In the genomic region with DNA sequence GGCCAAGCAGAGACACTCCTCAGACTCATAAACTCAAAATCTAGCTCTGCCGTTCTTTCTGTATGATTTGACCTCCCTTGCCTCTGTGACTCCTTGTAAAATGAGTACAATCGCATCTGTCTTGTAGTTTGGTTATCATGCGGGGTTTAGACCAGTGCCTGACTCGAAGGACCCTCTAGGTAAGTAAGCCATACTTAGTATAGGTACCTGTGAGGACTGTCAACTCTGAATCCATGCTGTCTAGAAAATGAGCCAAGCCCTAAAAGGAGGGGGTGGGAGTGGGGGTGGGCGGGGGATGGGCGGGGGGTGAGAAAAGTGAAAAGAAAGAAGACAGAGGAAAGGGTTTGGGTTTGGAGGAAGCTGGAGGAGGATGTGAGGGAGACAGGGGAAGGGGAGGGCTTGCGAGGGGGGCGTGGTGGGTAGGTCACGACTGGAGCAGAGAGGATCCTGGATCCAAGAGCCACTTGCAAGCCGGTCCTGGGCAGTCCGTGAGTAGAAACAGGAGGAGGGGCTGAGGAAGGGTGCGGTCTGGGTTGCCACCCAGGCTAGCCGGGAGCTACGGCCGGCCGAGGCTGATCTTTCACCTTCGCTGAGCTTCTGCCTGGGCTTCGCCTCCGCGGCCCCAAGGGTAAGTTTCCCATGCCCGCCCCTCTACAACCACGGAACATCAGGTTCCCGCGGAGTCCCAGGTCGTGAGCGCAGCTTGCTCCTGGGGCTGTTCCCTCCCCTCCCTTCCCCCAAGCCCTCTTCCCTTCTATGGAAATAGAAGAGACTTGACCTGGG, we compare ENCODE assay signal across 8 mouse cellular contexts. TPM values are rescaled to one million over a fixed set of nuclear protein-coding genes. Genes with fewer than 3 reads are reported as not detected.
DNase-seq lines count a peak whose midpoint lies in the region; ATAC-seq and TF ChIP-seq lines count a peak whose summit lies in the region.

A gene (plus strand): TSS at position 404 of the 783 bp plus-strand sequence.

- no peak within 1 kb of the TSS for H3K4me3 ChIP-seq in cerebellum, adult 2 months (replicated peaks; ENCODE audit: insufficient read depth, low read depth, low read length)
- peak within 1 kb of the TSS; percentile 50 for H3K4me3 ChIP-seq in intestine, embryonic 15.5 days (replicated peaks)
- peak within 1 kb of the TSS; percentile 43 for H3K4me3 ChIP-seq in limb, embryonic 12.5 days (replicated peaks)
- peak within 1 kb of the TSS; percentile 42 for H3K4me3 ChIP-seq in midbrain, embryonic 12.5 days

- no peaks in the 10 kb centered on the region for H3K9me3 ChIP-seq in intestine, embryonic 15.5 days
- H3K9me3 ChIP-seq in limb, embryonic 12.5 days, result no peaks in the 10 kb centered on the region
- H3K9me3 ChIP-seq in midbrain, embryonic 12.5 days, result no peaks in the 10 kb centered on the region

- no peak for DNase-seq in cerebellum, adult 2 months
- DNase-seq in cerebellum, adult 18-20 months, result no peak
- peak; percentile 37 for DNase-seq in brain, embryonic 14.5 days (ENCODE audit: low read depth)
- peak; percentile 38 to 48 for DNase-seq in gastrocnemius, postnatal 36 days
- DNase-seq in yolk sac, embryonic 10.5 days (ENCODE audit: low spot score), result peak; percentile 65

- no peak for TF ChIP-seq POLR2A in cerebellum, adult 2 months (IDR thresholded peaks at IDR 0.05; ENCODE audit: borderline replicate concordance, insufficient read depth, low read length)
- no peak for TF ChIP-seq POLR2A in brain, embryonic 14.5 days (IDR thresholded peaks at IDR 0.05; ENCODE audit: borderline replicate concordance, extremely low read depth, insufficient read depth, insufficient read length, poor library complexity, severe bottlenecking)

- peak; percentile 92 for ATAC-seq in intestine, embryonic 15.5 days
- ATAC-seq in limb, embryonic 12.5 days (ENCODE audit: insufficient number of reproducible peaks, insufficient read depth, low FRiP score, low TSS enrichment, low read depth), result peak; percentile 67
- peak; percentile 84 for ATAC-seq in midbrain, embryonic 12.5 days (ENCODE audit: low FRiP score, low read depth)

- H3K9ac ChIP-seq in intestine, embryonic 15.5 days, result peak within 1 kb of the TSS; percentile 44
- peak within 1 kb of the TSS; percentile 50 for H3K9ac ChIP-seq in limb, embryonic 12.5 days (replicated peaks)
- peak within 1 kb of the TSS; percentile 44; the same call in 1 of the 2 replicates for H3K9ac ChIP-seq in midbrain, embryonic 12.5 days (replicated peaks)

- WGBS in cerebellum, adult 2 months, result 11% methylated on average over 26 of the region's 26 CpGs
- WGBS in intestine, embryonic 15.5 days, result 6% methylated on average over 26 of the region's 26 CpGs
- 8% methylated on average over 26 of the region's 26 CpGs for WGBS in limb, embryonic 12.5 days
- WGBS in midbrain, embryonic 12.5 days, result 12% methylated on average over 25 of the region's 26 CpGs

- no peaks in the 10 kb centered on the region for H3K4me1 ChIP-seq in cerebellum, adult 2 months (ENCODE audit: control insufficient read depth, insufficient read depth, low read length)
- H3K4me1 ChIP-seq in intestine, embryonic 15.5 days (replicated peaks), result peaks cover 7% of the 10 kb centered on the region; the same call in 1 of the 2 replicates
- peaks cover 5% of the 10 kb centered on the region; the same call in 1 of the 2 replicates for H3K4me1 ChIP-seq in limb, embryonic 12.5 days (replicated peaks)
- H3K4me1 ChIP-seq in midbrain, embryonic 12.5 days, result peaks cover 7% of the 10 kb centered on the region

- H3K36me3 ChIP-seq in intestine, embryonic 15.5 days, result no peaks in the 10 kb centered on the region
- no peaks in the 10 kb centered on the region for H3K36me3 ChIP-seq in limb, embryonic 12.5 days
- no peaks in the 10 kb centered on the region for H3K36me3 ChIP-seq in midbrain, embryonic 12.5 days

- H3K27me3 ChIP-seq in cerebellum, adult 2 months (ENCODE audit: control insufficient read depth, insufficient read depth, low read length), result no peaks in the 10 kb centered on the region; the same call in 1 of the 2 replicates
- no peaks in the 10 kb centered on the region for H3K27me3 ChIP-seq in intestine, embryonic 15.5 days (replicated peaks)
- peaks cover 7% of the 10 kb centered on the region for H3K27me3 ChIP-seq in limb, embryonic 12.5 days
- H3K27me3 ChIP-seq in midbrain, embryonic 12.5 days, result peaks cover 7% of the 10 kb centered on the region

- H3K27ac ChIP-seq in cerebellum, adult 2 months (ENCODE audit: insufficient read depth, low read length), result no peak within 1 kb of the TSS
- H3K27ac ChIP-seq in intestine, embryonic 15.5 days, result 0 out of 2 replicates have a peak within 1 kb of the TSS, but pooled peaks have one; percentile 28
- H3K27ac ChIP-seq in limb, embryonic 12.5 days, result no peak within 1 kb of the TSS
- H3K27ac ChIP-seq in midbrain, embryonic 12.5 days (replicated peaks), result no peak within 1 kb of the TSS

- TF ChIP-seq CTCF in cerebellum, adult 2 months (IDR thresholded peaks at IDR 0.05; ENCODE audit: borderline replicate concordance, insufficient read depth, low read depth, low read length), result no peak
- TF ChIP-seq CTCF in brain, embryonic 14.5 days (IDR thresholded peaks at IDR 0.05; ENCODE audit: borderline replicate concordance, extremely low read depth, insufficient read depth, insufficient read length), result no peak

- intact Hi-C loops in gastrocnemius, postnatal 36 days (cut with DNase I), result no loop called here

- peak within 1 kb of the TSS; percentile 94 for H3K4me2 ChIP-seq in intestine, embryonic 15.5 days (replicated peaks)
- peak within 1 kb of the TSS; percentile 74 for H3K4me2 ChIP-seq in limb, embryonic 12.5 days
- H3K4me2 ChIP-seq in midbrain, embryonic 12.5 days (replicated peaks), result peak within 1 kb of the TSS; percentile 73

RNA-seq across cellular contexts. Expression of the gene that starts here (rescaled TPM):
- polyA plus RNA-seq in cerebellum, adult 2 months (2012; rRNA removed), result 12.0 and 12.8 TPM in 2 replicates
- polyA plus RNA-seq in brain, embryonic 14.5 days (2012; rRNA removed), result 16.0 and 19.7 TPM in 2 replicates
- 10 to 100 TPM; 13.2 to 13.3 TPM for total RNA-seq in gastrocnemius, postnatal 36 days (2021)
- polyA plus RNA-seq in intestine, embryonic 15.5 days (2015; fragmentation: Nextera tagmentation; extraction: Ambion mirVana), result 48.3 and 50.1 TPM in 2 replicates
- polyA plus RNA-seq in limb, embryonic 12.5 days (2016; fragmentation: Nextera tagmentation; extraction: Ambion mirVana), result 23.2 and 25.1 TPM in 2 replicates
- polyA plus RNA-seq in midbrain, embryonic 12.5 days (2016; fragmentation: Nextera tagmentation; extraction: Ambion mirVana), result 37.1 and 50.5 TPM in 2 replicates

Comparison
In these comparisons a context has a peak if more than half of its experiments do, and no peak if none do; other contexts are left out.
1. DNase-seq: peak in brain, embryonic 14.5 days (single experiment), gastrocnemius, postnatal 36 days (2 of 2) and yolk sac, embryonic 10.5 days (single experiment); none in cerebellum, adult 2 months (0 of 2) and cerebellum, adult 18-20 months (0 of 2).
2. Peak in every context shown above with its lines, with median percentiles within 50 percentile points of each other: ATAC-seq, H3K4me2 ChIP-seq and H3K9ac ChIP-seq.